Mouse (Mus musculus) midbrain, embryonic 14.5 days (tissue): ENCODE results near the gene Tex52. TPM values are rescaled to one million over a fixed set of nuclear protein-coding genes. Genes with fewer than 3 reads are reported as not detected.
"Not testable (repeated sequence)": the region's sequence is repeated elsewhere in the genome, so short reads cannot be mapped to it uniquely, and the experiment has no call there.

Experiments used
- ATAC-seq: fragments of 200-750 bp; cut with Nextera tagmentation; 2 replicates; pipeline ENCODE4 v1.8.0; 2017; ENCODE audit warnings: moderate number of reproducible peaks, moderate library complexity; ENCODE audit not compliant: low FRiP score, low TSS enrichment
- DNase-seq: peaks from one replicate; pipeline ENCODE4 v3.0.0-alpha.2; 2015
- H3K27ac ChIP-seq: fragments of 300-500 bp; sonication (generic); replicated peaks from 2 replicates; pipeline ENCODE4 v1.5.1; 2014; ENCODE audit warnings: mild to moderate bottlenecking, low read depth, low read length, moderate library complexity
- H3K27me3 ChIP-seq: fragments of 300-500 bp; sonication (generic); 2 replicates; pipeline ENCODE4 v1.6.1; 2014; ENCODE audit warnings: low read length, control low read depth, mixed read lengths; ENCODE audit not compliant: control insufficient read depth, insufficient read depth
- H3K36me3 ChIP-seq: fragments of 300-500 bp; sonication (generic); 2 replicates; pipeline ENCODE4 v1.6.1; 2014; ENCODE audit warnings: low read length, control low read depth; ENCODE audit not compliant: control insufficient read depth, insufficient read depth
- H3K4me1 ChIP-seq: fragments of 300-500 bp; sonication (generic); 2 replicates; pipeline ENCODE4 v1.6.1; 2014; ENCODE audit warnings: mild to moderate bottlenecking, antibody characterized with exemption, low read length, control low read depth; ENCODE audit not compliant: control insufficient read depth, insufficient read depth
- H3K4me2 ChIP-seq: fragments of 300-500 bp; sonication (generic); 2 replicates; pipeline ENCODE4 v1.6.1; 2014; ENCODE audit warnings: mild to moderate bottlenecking, low read length, moderate library complexity
- H3K4me3 ChIP-seq: fragments of 300-500 bp; sonication (generic); replicated peaks from 2 replicates; pipeline ENCODE4 v1.5.1; 2014; ENCODE audit warnings: low read depth, low read length
- H3K9ac ChIP-seq: fragments of 300-500 bp; sonication (generic); replicated peaks from 2 replicates; pipeline ENCODE4 v1.6.1; 2014; ENCODE audit warnings: mild to moderate bottlenecking, low read length, moderate library complexity
- H3K9me3 ChIP-seq: fragments of 300-500 bp; sonication (generic); 2 replicates; pipeline ENCODE4 v1.6.1; 2016; ENCODE audit warnings: low read length, control low read depth, mixed read lengths; ENCODE audit not compliant: control insufficient read depth
- WGBS: fragments of 180-500 bp; shearing (Covaris S2); extraction: QIAGEN DNeasy Blood & Tissue Kit; methylation state at CpG from one replicate; pipeline ENCODE4 v1.1.7; 2014; 5-methylcytosine and 5-hydroxymethylcytosine counted together
- polyA plus RNA-seq: library from polyadenylated mRNA; unstranded; fragments of >200 nt; fragmentation: Nextera tagmentation; extraction: Ambion mirVana; gene quantifications from 2 replicates; pipeline ENCODE4 v1.2.1, GENCODE M21; 2014

The Tex52 gene
- polyA plus RNA-seq, 1 experiment from 2014 or later = 1.0 TPM

DNA sequence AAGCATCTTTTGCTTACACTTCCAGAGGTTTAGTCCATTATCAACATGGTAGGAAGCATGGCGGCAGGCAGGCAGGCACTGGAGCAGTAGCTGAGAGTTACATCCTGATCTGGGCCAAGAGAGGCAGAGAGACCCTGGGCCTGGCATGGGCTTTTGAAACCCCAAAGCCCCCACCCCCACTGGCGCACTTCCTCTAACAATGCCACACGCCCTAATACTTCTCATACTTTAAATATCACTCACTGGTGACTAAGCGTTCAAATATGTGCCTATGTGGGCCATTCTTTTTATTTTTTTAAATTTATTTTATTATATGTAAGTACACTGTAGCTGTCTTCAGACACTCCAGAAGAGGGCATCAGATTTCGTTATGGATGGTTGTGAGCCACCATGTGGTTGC is 8.8 kb upstream of the Tex52 start:
- no peaks in the 10 kb centered on the region for H3K9me3 ChIP-seq
- peaks cover 6% of the 10 kb centered on the region for H3K4me1 ChIP-seq
- no peak overlapping the region for H3K9ac ChIP-seq
- ATAC-seq (no peak), DNase-seq (no peak)
- H3K4me3 ChIP-seq = no peak overlapping the region
- 97% methylated on average over 5 of the region's 5 CpGs for WGBS
- peaks cover 4% of the 10 kb centered on the region for H3K36me3 ChIP-seq
- H3K27me3 ChIP-seq = no peaks in the 10 kb centered on the region
- H3K4me2 ChIP-seq = no peak overlapping the region
- H3K27ac ChIP-seq = no peak overlapping the region

DNA sequence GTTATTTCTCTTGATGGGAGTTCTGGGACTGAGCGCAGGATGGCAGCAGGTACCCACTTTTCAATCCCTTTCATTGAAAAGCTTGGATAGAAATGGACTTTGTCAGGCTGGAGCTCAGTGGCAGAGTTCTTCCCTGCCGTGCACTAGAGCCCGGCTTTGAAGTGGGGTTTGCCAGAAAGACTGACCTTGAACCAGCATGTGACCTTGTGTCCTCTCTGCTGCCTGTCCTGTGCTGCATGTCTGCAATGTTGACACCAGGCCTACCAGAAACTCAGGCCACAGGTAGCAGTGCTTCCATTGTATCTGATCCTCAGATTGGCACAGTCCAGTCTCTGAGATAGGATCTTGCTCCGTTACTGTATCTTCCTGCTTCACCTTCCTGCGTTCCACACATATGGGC is 5.2 kb upstream of the Tex52 start:
- ATAC-seq = no peak
- DNase-seq = no peak
- Histone ChIP-seq H3K27me3 (no peaks in the 10 kb centered on the region), H3K27ac (no peak overlapping the region), H3K9me3 (no peaks in the 10 kb centered on the region), H3K36me3 (peaks cover 10% of the 10 kb centered on the region), H3K4me1 (peaks cover 5% of the 10 kb centered on the region), H3K9ac (no peak overlapping the region), H3K4me2 (no peak overlapping the region), H3K4me3 (no peak overlapping the region)
- WGBS = 89% methylated on average over 5 of the region's 5 CpGs

DNA sequence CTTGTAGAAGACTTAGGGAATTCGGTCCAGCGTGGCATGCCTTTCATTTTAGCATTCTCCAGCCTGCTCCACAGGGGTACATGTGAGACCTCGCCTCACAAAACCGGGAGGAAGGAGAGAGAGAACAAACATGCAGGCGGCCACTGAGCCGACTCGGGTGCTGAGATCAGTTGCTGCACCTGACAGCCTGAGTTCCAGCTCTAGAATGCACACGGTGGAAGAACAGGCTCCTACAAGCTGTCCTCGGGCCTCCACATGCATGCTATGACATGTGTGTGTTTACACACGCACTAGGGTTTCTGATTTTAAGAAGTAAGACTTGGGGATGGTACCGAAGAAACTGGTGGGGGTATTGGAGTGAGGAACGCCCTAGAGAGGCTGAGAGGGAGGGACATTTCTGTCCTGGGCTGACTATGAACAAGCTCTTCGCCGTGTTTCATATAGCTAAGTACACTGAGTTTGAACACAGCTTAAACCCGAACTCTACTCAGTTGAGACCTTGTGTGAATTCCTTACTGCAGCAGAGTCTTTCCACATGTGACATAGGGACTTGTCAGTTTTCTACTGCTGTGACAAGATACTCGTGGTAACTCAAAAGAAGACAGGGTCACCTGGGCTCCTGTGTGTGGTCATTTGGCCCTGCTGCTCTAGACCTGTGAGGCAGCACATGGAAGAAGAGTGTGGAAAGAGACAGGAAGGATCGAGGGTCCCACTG is 1.3 kb downstream of the Tex52 start:
- WGBS = 90% methylated on average over 17 of the region's 17 CpGs
- H3K4me1 ChIP-seq = peaks cover 8% of the 10 kb centered on the region
- no peak for ATAC-seq
- no peaks in the 10 kb centered on the region for H3K27me3 ChIP-seq
- H3K4me2 ChIP-seq = no peak overlapping the region
- no peak overlapping the region for H3K27ac ChIP-seq
- H3K9me3 ChIP-seq = no peaks in the 10 kb centered on the region
- H3K4me3 ChIP-seq = no peak overlapping the region
- DNase-seq = no peak
- H3K9ac ChIP-seq = no peak overlapping the region
- peaks cover 5% of the 10 kb centered on the region for H3K36me3 ChIP-seq

GRCm38 (mm10) chr6:128379636-128380035 is 4.4 kb downstream of the Tex52 start:
- Histone ChIP-seq H3K4me2 (no peak overlapping the region), H3K36me3 (no peaks in the 10 kb centered on the region; the same call in 1 of the 2 replicates), H3K9ac (no peak overlapping the region), H3K27me3 (no peaks in the 10 kb centered on the region), H3K27ac (no peak overlapping the region), H3K9me3 (no peaks in the 10 kb centered on the region), H3K4me1 (peaks cover 7% of the 10 kb centered on the region), H3K4me3 (no peak overlapping the region)
- 91% methylated on average over 16 of the region's 16 CpGs for WGBS
- DNase-seq (no peak), ATAC-seq (no peak)

GRCm38 (mm10) chr6:128380594-128381167 is 5.4 kb downstream of the Tex52 start:
- H3K4me2 ChIP-seq, H3K27ac ChIP-seq, H3K9ac ChIP-seq, H3K9me3 ChIP-seq, H3K4me1 ChIP-seq, H3K4me3 ChIP-seq, DNase-seq, ATAC-seq, H3K27me3 ChIP-seq, H3K36me3 ChIP-seq: not testable (repeated sequence)
- 76% methylated on average over 1 of the region's 1 CpGs for WGBS

- no peak overlapping the region for H3K4me3 ChIP-seq
- H3K4me1 ChIP-seq = no peaks in the 10 kb centered on the region
- WGBS = 81% methylated on average over 3 of the region's 3 CpGs
- DNase-seq = no peak
- no peak for ATAC-seq
- no peak overlapping the region for H3K9ac ChIP-seq
- H3K4me2 ChIP-seq = no peak overlapping the region
- no peaks in the 10 kb centered on the region; the same call in 1 of the 2 replicates for H3K36me3 ChIP-seq
- no peak overlapping the region for H3K27ac ChIP-seq
- H3K9me3 ChIP-seq = no peaks in the 10 kb centered on the region
- no peaks in the 10 kb centered on the region for H3K27me3 ChIP-seq
Observed at GRCm38 (mm10) chr6:128381254-128381653, 6.0 kb downstream of the Tex52 start.

DNA sequence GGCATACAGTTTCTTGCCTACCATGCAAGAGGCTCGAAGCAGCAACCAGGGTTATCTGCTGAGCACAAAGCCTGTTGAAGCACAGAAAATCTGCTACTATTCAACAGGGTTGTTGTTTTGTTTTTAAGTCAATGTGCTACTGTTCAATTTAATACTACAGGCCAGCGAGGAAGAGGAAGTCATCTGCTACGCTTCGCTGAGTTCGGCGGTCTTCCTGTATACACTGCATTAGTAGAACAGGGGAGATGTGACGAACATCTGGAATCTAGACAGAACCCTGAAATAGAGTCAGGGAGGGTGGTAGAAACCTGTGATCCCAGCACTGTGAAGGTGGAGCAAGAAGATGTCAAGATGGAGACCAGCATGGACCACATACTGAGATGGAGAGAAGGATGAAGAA is 8.5 kb downstream of the Tex52 start:
- Histone ChIP-seq H3K4me2 (no peak overlapping the region), H3K4me1 (no peaks in the 10 kb centered on the region), H3K36me3 (no peaks in the 10 kb centered on the region), H3K9me3 (no peaks in the 10 kb centered on the region), H3K4me3 (no peak overlapping the region), H3K27me3 (no peaks in the 10 kb centered on the region), H3K27ac (no peak overlapping the region), H3K9ac (no peak overlapping the region)
- DNase-seq = no peak
- 71% methylated on average over 7 of the region's 7 CpGs for WGBS
- ATAC-seq = no peak

- H3K9ac ChIP-seq = no peak overlapping the region
- H3K36me3 ChIP-seq = no peaks in the 10 kb centered on the region
- H3K27me3 ChIP-seq = no peaks in the 10 kb centered on the region
- no peak overlapping the region for H3K27ac ChIP-seq
- DNase-seq (no peak), ATAC-seq (no peak)
- H3K4me3 ChIP-seq = no peak overlapping the region
- WGBS = 85% methylated on average over 1 of the region's 1 CpGs
- H3K9me3 ChIP-seq = no peaks in the 10 kb centered on the region
- no peaks in the 10 kb centered on the region for H3K4me1 ChIP-seq
- no peak overlapping the region for H3K4me2 ChIP-seq
Observed at GRCm38 (mm10) chr6:128385026-128385425, 9.8 kb downstream of the Tex52 start.

DNA sequence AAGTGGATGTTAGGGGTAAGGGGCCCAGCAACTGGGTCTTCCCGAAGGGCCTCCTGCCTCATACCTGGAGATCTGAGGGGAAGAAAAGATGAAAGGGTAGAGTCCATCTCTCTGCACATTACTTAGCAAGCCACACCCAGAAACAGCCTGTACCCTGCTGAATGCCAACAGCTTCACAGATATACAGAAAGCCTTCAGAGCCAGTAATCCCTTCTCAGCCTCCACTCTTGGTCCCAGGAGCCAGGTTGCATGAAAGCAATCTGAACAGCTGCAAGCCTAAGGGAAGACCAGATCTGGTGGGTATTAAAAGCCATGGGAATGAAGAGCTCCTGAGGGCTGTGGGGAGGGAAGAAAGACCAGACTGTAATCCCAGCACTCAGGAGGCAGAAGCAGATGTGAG is 13.9 kb downstream of the Tex52 start:
- Histone ChIP-seq H3K27me3 (no peaks in the 10 kb centered on the region), H3K4me3 (no peak overlapping the region), H3K27ac (no peak overlapping the region), H3K9me3 (no peaks in the 10 kb centered on the region), H3K4me1 (no peaks in the 10 kb centered on the region), H3K36me3 (no peaks in the 10 kb centered on the region), H3K9ac (no peak overlapping the region), H3K4me2 (no peak overlapping the region)
- DNase-seq = no peak
- no peak for ATAC-seq
- WGBS = 100% methylated on average over 1 of the region's 1 CpGs
